Mouse (Mus musculus): ENCODE data around the gene Ntn1. TPM values are rescaled to one million over a fixed set of nuclear protein-coding genes. Genes with fewer than 3 reads are reported as not detected.

The Ntn1 gene
- total RNA-seq, 2 experiments from 2014 or later, result 7.1 to 7.4 TPM

DNA sequence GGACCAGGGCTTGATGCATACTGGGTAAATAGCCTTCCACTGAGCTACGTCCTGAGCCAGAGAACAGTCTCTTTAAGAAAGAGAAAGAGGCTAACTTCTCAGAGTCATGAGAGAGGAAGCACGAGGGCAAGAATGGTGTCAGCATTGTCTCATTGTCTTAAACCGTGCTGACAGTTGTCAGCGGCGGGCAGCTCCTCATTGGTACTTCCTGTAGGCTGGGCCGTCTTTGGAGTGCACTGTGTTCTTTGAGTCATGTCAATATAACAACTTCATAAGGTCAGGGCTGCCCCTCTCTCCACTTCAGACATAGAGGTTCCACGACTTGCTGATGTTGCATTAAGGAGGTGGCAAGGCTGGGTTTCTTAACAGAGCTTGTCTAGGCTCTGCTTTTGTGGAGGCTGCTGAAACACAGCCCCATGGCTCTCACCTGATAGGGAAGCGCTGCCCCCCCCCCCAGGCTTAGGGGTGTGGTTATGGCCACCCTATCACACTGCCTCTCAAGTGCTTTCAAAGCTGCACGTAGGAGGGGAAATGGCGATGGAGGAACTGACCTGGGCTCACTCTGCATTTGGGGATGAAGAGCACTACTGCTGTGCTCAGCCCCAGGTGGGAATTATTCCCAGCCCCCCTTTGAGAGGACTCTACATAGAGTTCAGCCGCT is 6.8 kb upstream of the Ntn1 start:
- DNase-seq (ENCODE audit: low spot score in 2 of 2), result no peak

DNA sequence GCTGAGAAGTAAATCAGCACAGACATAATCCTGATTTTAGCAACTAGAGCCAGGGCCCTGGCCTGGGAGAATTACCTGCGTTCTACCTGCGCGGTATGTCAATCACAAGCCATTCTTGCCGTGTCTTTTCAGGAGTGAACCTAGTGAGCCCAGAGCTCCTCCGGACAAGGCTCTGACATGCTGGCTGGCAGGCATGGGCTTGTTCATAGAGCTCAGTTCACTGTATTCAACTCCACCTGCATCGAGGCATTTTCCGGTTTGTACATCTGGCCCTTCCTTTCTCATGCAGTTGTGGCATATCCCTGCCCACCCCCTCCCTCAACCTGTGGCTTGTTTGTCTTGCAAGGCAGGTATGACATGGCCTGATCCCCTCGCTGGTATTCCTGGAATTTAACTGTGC is 5.0 kb upstream of the Ntn1 start:
- no peak for DNase-seq (ENCODE audit: low spot score in 2 of 2)

DNA sequence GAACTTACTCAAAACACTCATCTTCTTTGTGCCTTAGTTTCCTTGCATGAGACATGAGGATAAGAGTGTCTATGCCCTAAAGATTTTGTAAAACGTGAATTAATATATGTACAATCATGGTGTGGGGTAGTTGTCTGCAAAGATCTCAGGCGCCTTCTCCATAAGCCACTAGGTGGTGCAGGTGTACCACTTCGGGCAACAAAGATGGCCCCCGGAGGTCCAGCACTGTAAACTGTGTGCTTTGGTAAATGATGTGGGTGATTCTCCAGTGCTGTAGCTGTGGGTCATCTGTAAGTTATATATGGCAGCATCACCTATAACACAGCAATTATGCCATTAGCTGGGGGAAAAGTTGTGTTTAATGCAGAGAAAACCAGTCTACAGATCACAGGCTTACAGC is 3.6 kb upstream of the Ntn1 start:
- no peak for DNase-seq (ENCODE audit: low spot score in 2 of 2)

DNA sequence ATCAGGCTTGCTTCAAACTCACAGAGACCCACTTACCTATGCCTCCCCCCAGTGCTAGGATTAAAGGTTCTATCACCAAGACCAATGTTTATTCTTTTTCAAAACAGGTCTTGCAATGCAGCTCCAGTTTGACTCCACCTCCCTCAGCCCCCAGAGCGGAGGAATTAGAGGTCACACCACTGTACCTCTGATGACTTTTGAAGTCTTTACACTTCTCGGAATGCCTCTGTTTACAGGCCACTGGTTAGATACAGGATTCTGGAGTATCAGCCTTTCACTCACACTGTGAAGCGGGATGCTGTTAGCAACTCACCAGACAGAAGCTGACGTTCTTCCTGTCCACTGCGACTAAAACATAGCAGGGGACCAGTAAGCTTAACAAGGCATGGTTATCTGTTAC is 805 bp upstream of the Ntn1 start:
- no peak for DNase-seq (ENCODE audit: low spot score in 2 of 2)

DNA sequence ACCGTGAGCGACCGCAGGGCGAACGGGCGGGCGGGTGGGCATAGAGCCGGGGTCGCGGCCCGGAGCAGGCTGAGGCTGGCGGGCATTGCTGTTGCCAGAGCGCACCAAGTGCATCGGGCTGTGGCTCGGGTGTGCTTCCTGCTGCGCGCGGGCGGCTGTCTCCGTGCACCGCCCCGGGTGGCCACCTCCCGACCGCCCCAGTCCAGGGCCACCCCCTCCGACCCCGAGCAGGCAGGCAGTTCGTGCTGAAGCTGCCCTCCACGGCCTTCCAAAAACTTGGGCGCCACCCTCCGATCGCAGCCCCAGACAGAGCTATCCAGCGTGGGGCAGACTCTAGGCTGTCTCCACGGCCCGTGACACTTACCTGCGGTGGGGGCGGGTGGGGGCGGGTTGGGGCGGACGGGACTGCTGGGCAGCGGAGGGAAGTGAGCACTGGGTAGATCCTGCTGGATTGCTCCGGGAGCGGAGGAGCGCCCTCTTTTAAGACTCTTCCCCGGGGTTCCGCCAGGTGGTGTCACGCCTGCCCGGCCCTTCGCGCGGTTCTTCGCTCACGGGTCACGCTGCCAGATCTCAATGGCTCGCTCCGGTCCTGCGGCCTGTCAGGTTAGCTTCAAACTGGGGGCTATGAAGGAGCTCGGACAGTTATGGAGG is 477 bp downstream of the Ntn1 start:
- no peak for DNase-seq (ENCODE audit: low spot score in 2 of 2)

DNA sequence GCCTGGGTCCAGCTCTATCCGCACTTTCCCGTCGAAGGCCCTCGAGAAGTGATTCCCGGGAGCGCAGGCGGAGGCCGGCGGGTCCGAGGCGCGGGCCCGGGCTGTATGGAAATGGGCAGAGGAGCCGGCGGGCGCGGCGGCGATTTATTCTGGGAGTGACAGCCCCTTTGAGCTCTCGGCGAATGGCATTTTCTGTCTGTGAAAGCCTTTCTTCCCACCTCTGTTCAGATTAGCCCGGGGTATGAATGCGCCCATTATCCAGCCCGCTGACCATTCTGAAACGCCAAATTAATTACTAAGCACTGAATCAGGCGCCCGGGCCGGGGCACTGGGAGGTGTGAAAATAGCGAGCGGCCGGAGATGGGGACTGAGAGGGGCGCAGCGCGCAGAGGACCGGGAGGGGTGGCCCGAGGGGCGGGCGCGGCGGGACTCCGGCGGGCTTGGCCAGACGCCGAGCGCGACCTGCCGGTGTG is 1.0 kb downstream of the Ntn1 start:
- DNase-seq (ENCODE audit: low spot score in 2 of 2), result peak; percentile 27 to 41

DNA sequence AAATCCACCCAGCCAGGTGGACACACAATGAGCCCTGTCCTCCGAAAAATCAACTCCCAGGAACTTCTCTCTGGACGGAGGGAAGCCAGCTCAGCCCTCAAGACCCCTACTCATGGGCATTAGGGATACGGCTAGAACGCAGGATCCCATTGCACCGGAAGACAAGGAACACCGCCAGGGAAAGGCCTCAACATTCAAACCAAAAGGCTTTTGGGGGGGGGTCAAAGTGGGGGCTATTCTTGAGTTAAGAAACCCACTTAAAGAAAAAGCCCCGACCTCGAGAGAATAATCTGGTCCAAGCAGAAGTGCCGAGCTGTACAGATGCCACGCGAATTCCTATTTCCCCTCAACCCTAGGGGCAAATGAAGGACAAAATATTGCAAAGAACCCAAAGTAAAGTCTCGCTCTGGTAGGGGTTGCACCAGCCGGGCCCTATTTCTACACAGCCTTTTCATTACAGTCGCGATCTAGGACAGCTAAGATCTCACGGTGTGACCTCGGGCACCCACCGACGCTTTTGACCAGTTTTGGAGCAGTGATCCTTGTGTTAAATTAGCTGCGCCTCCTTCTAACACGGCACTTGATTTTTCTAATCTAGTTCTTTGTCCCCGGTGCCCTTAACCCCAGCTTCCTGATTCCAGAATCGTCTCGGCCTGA is 1.6 kb downstream of the Ntn1 start:
- DNase-seq (ENCODE audit: low spot score in 2 of 2), result no peak

DNA sequence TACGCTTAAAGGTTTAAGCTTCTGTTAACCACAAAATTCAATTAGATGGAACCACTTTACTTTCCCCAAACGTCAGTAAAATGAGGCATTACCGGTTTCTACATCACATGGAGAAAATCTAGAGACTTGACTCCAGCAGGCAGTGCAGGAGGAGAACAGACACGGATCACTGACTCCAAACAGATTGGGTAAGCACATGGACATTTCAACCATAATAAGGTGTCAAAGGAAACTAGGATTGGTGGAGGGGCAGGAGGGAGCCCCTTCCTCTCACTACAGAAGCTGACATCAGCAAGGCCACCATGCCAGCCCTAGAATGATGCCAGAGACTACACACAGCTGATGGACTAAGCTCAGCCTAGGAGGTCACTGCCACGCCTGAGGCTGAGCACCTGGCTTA is 5.1 kb downstream of the Ntn1 start:
- DNase-seq (ENCODE audit: low spot score in 2 of 2), result no peak

DNA sequence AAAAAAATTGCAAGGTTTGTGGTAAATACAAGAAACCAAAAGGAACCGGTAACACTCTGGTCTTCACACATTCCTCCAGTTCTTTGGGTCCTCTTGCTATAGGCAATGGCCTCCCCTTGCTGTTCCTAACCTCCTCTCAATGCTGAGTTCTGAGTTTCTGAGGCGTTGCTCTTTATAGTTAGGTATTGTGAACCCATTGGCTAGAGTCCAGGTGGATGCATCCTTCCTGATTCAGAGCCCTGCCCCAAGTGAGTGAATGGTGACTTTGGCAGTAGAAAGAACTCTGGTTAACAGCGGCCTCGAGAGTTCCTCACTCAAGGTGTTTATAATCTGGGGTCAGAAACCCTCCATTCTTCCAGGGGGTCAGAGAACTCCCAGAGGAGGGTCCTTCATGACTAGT is 5.9 kb downstream of the Ntn1 start:
- no peak for DNase-seq (ENCODE audit: low spot score in 2 of 2)

DNA sequence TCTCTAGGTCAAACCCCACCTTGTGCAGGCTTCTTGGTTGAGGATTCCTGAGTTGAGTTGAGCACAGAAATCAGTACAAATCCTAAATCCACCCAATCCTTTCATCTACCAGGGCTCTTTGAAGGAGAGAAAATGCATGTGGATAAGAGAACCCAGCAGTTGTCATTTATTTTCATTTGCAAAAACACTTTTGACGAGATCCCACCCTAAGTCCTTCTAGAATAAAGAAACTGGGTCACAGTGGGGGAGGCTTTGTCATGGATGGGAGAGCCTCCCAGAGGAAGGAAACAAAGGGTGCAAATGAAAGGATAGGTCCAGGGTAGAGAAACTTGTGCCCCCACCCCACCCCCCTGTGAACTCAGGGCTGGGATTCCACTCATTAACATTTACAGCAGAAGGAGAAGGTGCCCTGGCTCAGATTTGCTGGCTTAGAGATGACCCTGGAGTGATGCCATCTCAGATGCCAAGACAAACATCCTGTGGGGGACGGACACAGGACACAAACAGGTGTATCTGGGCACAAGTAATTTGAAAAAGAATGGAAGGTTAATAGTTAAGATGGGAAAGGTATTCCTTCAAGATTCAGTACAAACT is 6.6 kb downstream of the Ntn1 start:
- DNase-seq (ENCODE audit: low spot score in 2 of 2), result no peak

DNA sequence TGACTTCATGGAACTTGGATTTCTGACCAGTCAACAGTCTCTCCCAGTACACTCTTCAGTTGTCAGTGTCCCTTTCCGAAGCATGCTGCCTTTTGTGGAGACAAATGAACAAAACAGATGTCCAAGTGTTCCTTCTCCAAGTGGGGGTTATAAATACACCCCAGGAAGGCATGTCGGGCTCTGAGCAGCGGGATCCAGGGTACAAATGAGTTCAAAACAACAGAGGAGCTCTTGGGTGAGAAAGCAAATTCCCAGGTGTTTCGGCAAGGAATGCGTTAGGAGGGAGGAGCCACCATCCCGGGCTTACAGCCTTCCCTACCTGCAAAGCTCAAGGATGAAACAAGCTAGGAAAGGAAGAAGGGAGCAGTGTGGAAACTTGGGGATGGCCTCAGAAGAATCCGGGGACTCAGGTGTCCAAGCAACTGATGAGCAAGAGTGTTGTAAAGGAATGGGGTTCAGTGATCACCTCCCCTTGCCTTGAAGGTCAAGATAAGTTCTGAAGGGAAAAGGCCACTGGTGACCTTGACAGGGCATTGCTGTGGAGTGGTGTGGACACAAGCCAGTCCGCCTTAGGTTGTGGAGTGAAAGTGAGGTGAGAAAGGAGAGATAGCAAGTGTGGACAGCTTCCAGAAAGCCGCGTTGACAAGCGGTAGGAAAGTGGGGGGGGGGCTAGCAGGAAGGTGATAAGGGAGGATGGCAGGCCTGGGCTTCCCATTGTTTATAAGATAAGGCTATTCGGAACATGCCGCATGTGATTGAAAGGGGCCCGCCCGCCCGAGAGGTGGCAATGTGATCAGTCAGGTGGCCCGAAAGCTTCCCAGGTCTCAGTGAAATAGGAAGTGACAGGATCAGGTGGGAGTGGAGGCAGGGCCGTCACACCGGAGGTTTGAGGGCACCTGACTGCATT is 10.0 kb downstream of the Ntn1 start:
- no peak for DNase-seq (ENCODE audit: low spot score in 2 of 2)

DNA sequence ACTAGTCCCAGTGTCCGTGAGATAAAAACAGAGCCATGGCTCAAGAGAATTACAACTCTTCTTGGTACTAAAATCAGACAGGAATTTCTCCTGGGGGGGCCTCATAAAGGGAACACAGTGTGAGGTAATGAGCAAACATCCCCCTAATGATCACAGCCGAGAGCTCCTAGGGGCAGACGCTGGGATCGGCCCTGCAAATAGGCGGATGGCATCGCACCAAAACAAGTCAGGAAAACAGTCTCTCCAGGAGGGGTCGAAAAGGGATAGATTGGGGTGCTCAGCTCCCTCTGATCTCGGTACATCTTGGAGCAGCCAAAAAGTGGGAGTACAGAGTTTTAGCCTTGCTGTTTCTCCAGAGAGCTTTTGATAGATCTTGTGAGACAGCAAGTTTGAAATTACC is 11.0 kb downstream of the Ntn1 start:
- DNase-seq (ENCODE audit: low spot score in 2 of 2), result no peak

DNA sequence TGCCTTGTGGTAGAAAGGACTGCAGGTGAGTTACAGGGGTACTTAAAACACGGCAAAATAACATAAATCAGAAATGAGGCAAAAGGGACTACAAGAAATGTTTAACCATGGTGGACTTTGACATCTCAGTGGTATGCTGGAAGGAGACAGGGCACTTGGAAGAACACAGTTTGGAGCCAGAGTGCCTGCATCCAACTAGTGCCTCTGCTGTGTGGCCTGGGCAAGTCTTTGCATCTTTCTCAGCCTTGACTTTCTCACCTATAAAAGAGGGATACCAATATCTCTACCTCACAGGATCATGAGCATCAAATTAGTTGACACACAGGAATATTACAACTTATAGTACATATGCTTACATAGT is 12.0 kb downstream of the Ntn1 start:
- no peak for DNase-seq (ENCODE audit: low spot score in 2 of 2)

DNA sequence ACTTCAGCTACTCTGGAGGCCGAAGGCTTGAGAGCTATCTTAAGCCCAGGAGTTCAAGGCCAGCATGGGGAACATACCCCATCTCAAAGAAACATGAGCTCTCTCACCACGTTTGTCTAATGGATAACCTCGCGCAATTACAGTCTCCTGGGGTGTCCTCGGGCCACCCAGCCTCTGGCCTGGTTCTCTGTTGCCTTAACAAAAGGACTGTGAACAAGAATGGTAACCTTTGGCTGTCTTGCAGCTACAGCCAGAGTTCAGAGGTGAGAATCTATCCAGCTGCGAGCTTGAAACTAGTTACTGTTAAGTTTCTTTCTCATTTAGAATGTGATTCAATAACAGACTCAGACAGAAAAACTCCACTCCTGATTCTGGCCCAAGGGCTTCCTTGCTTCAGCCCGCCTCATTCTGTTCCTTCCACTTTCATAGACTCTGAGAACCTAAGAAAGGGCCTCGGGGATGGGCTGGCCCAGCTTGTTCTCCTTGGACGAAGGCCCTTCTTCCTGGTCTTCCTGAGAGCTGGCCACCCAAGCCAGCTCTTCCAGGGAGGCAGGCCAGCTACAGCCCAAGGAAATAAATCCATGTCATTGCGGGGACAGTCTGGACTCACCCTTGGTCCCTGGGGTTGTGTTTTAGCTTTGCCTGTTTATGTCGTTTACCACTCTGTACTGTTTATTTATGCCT is 12.5 kb downstream of the Ntn1 start:
- DNase-seq (ENCODE audit: low spot score in 2 of 2), result no peak

DNA sequence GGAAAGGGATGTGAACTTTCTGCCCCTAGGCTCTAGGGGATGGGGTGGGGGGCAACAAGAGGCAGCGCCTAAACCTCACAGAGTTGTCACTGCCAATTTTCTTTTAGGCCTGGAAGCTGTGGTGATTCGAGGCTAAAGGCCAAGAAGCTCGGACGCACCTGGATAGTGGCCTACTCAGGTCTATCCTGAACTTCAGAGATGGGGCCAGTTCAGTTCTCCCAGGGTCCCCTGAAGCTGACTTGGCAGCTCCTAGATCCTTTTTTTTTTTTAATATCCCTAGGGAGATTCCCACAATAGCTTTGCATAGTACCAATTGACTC is 13.2 kb downstream of the Ntn1 start:
- DNase-seq (ENCODE audit: low spot score in 2 of 2), result no peak

DNA sequence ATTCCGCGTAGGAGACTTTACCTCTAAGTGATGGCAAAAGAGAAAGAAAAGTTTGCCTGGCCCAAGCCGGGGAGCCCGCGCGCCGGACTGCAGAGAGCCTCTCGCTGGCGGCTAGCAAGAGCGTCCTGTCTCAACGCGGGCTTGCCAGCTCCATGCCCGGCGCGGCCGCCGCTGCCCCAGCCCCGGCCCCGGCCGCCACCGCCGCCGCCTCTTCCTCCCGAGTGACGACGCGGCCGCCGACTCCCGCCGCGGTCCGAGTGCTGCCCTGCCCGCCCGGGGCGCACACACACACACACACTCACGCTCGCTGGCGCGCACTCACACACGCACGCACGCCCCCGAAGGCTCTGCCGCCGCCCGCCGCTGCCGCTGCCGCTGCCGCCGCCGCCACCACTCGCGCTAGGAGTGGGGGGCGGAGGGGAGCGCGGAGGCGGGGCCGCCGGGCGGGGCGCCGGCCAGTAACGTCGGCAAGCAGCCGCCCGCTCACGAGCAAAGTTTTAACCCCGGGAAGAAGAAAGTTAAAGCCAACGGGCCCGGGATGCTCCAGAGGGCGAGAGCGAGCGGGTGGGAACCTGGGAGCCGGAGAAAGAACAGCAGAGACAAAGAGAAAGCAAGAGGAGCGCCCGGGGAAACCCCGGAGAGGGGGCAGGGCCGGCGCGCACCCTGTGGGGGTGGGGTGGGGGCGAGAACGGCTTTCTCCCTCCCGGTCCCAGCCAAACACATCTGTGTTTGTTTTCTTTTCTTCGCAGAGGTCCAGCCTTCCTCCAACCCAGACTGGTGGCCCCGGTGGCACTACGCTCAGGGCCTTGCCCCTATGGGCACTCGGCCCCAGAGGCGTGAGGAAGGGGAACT is 13.8 kb downstream of the Ntn1 start:
- DNase-seq (ENCODE audit: low spot score in 2 of 2), result peak in 1 of 2 experiments; percentile 24

DNA sequence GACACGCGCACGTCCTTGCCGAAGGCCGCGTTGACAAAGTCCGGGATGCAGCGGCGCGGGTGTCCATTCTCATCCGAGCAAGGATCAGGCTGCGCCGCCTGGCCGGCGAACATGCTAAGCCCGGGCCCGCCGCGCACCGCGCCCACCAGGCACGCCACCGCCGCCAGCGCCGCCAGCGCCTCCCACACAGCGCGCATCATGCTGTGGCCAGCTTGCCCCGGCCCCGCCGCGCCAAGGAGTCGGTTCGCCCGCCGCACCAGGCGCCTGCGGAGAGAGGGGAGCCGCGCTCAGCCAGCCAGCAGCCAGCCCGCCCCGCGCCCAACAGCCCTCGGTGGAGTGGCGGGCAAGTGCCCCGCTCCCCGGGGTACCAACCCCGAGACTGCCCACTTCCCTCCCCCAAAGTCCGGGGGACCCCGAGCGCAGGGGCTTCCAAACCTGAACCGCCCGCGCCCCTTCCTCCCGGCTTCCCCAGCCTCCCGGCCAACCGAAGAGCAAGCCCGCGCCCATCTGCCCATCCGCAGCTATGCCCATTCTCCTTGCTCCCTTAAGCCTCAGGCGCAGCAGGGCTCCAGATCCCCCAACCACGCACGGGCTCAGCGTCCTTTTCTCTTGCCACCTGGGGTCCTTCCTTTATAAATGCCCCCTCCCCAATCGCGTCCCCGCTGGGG is 14.6 kb downstream of the Ntn1 start:
- DNase-seq (ENCODE audit: low spot score in 2 of 2), result no peak

DNA sequence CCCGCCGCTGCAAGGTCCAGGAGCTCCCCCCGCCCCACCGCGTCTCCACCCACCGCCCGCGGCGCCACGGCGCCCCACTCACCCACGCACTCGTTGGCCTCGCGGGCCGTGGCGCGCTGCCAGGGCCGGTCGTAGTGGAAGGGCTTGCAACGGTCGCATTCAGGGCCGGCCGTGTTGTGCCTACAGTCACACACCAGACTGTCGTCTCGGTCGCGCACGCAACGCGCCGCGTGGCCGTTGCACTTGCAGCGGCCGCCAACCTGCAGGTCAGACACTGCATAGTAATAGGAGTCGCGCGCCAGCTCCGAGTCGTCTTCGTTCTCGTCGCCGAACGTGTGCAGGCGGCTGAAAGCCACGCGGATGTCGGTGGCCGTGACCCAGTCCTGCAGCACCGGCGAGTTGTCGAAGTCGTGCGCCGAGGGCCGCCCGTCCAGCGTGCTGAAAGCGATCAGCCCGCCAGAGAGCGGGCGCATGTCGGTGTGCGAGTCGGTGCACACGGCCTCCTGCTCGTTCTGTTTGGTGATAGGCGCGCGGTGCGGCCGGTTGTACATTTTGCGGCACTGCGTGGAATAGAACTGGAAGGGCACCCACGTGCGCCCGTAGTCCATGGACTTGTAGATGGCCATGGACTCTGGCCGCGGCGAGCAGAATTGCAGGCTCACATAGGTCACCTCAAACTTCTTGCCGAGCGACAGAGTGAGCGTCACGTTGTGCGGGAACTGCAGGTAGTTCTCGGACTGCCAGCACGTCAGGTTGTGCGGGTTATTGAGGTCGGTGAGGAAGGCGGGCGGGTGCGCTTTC is 15.4 kb downstream of the Ntn1 start:
- no peak for DNase-seq (ENCODE audit: low spot score in 2 of 2)
